Mouse (Mus musculus) limb, embryonic 14.5 days (tissue): Measurements from ENCODE around the gene H2afz. TPM values are rescaled to one million over a fixed set of nuclear protein-coding genes. Genes with fewer than 3 reads are reported as not detected.

Source experiments
- ATAC-seq: fragments of 200-750 bp; cut with Nextera tagmentation; 2 replicates; pipeline ENCODE4 v1.8.0; 2017; ENCODE audit warnings: low read depth, moderate number of reproducible peaks, moderate TSS enrichment; ENCODE audit not compliant: low FRiP score
- DNase-seq: peaks from one replicate; pipeline ENCODE4 v3.0.0-alpha.2; 2015; ENCODE audit warnings: low spot score
- H3K27ac ChIP-seq: fragments of 300-500 bp; sonication (generic); replicated peaks from 2 replicates; pipeline ENCODE4 v1.5.1; 2014; ENCODE audit warnings: low read depth, mild to moderate bottlenecking, low read length, moderate library complexity, mixed read lengths
- H3K27me3 ChIP-seq: fragments of 300-500 bp; sonication (generic); 2 replicates; pipeline ENCODE4 v1.6.1; 2014; ENCODE audit warnings: low read length, mixed read lengths; ENCODE audit not compliant: control insufficient read depth, insufficient read depth
- H3K36me3 ChIP-seq: fragments of 300-500 bp; sonication (generic); 2 replicates; pipeline ENCODE4 v1.6.1; 2014; ENCODE audit warnings: mild to moderate bottlenecking, low read length, moderate library complexity, mixed read lengths; ENCODE audit not compliant: control insufficient read depth, insufficient read depth
- H3K4me1 ChIP-seq: fragments of 300-500 bp; sonication (generic); 2 replicates; pipeline ENCODE4 v1.6.1; 2014; ENCODE audit warnings: antibody characterized with exemption, low read length, mixed read lengths; ENCODE audit not compliant: control insufficient read depth, insufficient read depth
- H3K4me2 ChIP-seq: fragments of 300-500 bp; sonication (generic); replicated peaks from 2 replicates; pipeline ENCODE4 v1.6.1; 2014; ENCODE audit warnings: low read depth, mild to moderate bottlenecking, low read length, moderate library complexity; ENCODE audit not compliant: severe bottlenecking
- H3K4me3 ChIP-seq: fragments of 300-500 bp; sonication (generic); replicated peaks from 2 replicates; pipeline ENCODE4 v1.5.1; 2014; ENCODE audit warnings: low read length
- H3K9ac ChIP-seq: fragments of 300-500 bp; sonication (generic); 2 replicates; pipeline ENCODE4 v1.6.1; 2014; ENCODE audit warnings: mild to moderate bottlenecking, low read depth, low read length, moderate library complexity; ENCODE audit not compliant: severe bottlenecking
- H3K9me3 ChIP-seq: fragments of 300-500 bp; sonication (generic); 2 replicates; pipeline ENCODE4 v1.6.1; 2016; ENCODE audit warnings: low read length; ENCODE audit not compliant: control insufficient read depth
- POLR2A ChIP-seq: fragments of 200-500 bp; IDR thresholded peaks from 2 replicates; pipeline ENCODE4 v1.8.0; 2012; ENCODE audit warnings: inconsistent platforms, mild to moderate bottlenecking, moderate library complexity, borderline replicate concordance; ENCODE audit not compliant: insufficient read depth, insufficient read length; ENCODE audit errors: extremely low read depth
- WGBS: fragments of 180-500 bp; shearing (Covaris S2); extraction: QIAGEN DNeasy Blood & Tissue Kit; methylation state at CpG from one replicate; pipeline ENCODE4 v1.1.7; 2014; 5-methylcytosine and 5-hydroxymethylcytosine counted together
- polyA plus RNA-seq, 2 experiments: library from polyadenylated mRNA; depleted of rRNA in 1 of 2; stranded (reverse) in 1 of 2; unstranded in 1 of 2; fragments of >200 nt; fragmentation: Nextera tagmentation in 1 of 2; extraction: Ambion mirVana in 1 of 2; gene quantifications; 2 replicates each; pipeline versions ENCODE4 v1.2.1 to v1.2.3; 2012 to 2014

Gene H2afz
- 896 and 1,069 TPM in 2 replicates for polyA plus RNA-seq (2012; rRNA removed)
- polyA plus RNA-seq (2014; fragmentation: Nextera tagmentation; extraction: Ambion mirVana), result 1,399 and 1,426 TPM in 2 replicates

GRCm38 (mm10) chr3:137864124-137864987, at the start of gene H2afz:
TSS of gene H2afz (plus strand) at chr3:137864487.
- H3K36me3 ChIP-seq, result peaks cover 8% of the 10 kb centered on the region
- peak; percentile 96 for TF ChIP-seq POLR2A
- peak within 1 kb of the TSS; percentile 77 for H3K4me3 ChIP-seq
- no peaks in the 10 kb centered on the region for H3K27me3 ChIP-seq
- H3K27ac ChIP-seq, result peak within 1 kb of the TSS; percentile 96
- peak within 1 kb of the TSS; percentile 61 for H3K4me2 ChIP-seq
- WGBS, result 0% methylated on average over 18 of the region's 115 CpGs
- H3K9ac ChIP-seq, result peak within 1 kb of the TSS; percentile 92
- peaks cover 12% of the 10 kb centered on the region for H3K4me1 ChIP-seq
- no peaks in the 10 kb centered on the region for H3K9me3 ChIP-seq
- ATAC-seq, result peak; percentile 94
- DNase-seq, result peak; percentile 97

GRCm38 (mm10) chr3:137818713-137819112, 45.6 kb upstream of the H2afz start:
- TF ChIP-seq POLR2A, result no peak
- WGBS, result 27% methylated on average over 4 of the region's 4 CpGs

GRCm38 (mm10) chr3:137820688-137821467, 43.4 kb upstream of the H2afz start:
- no peaks in the 10 kb centered on the region for H3K27me3 ChIP-seq
- H3K4me2 ChIP-seq, result no peak overlapping the region
- no peak for DNase-seq
- no peak overlapping the region for H3K9ac ChIP-seq
- 74% methylated on average over 6 of the region's 6 CpGs for WGBS
- H3K36me3 ChIP-seq, result no peaks in the 10 kb centered on the region
- no peak for TF ChIP-seq POLR2A
- no peak overlapping the region for H3K4me3 ChIP-seq
- H3K9me3 ChIP-seq, result no peaks in the 10 kb centered on the region
- ATAC-seq, result no peak
- no peaks in the 10 kb centered on the region for H3K4me1 ChIP-seq
- H3K27ac ChIP-seq, result no peak overlapping the region

More at GRCm38 (mm10) chr3:137818713-137819112, 45.6 kb upstream of the H2afz start:
- Histone ChIP-seq H3K4me2 (no peak overlapping the region), H3K36me3 (no peaks in the 10 kb centered on the region), H3K9me3 (no peaks in the 10 kb centered on the region), H3K9ac (no peak overlapping the region), H3K27me3 (no peaks in the 10 kb centered on the region), H3K4me1 (no peaks in the 10 kb centered on the region), H3K4me3 (no peak overlapping the region), H3K27ac (no peak overlapping the region)
- DNase-seq (no peak), ATAC-seq (no peak)

- no peak for ATAC-seq
- H3K9ac ChIP-seq, result no peak overlapping the region
Observed at GRCm38 (mm10) chr3:137823317-137823716, 41.0 kb upstream of the H2afz start.

GRCm38 (mm10) chr3:137827678-137828077, 36.6 kb upstream of the H2afz start:
- Histone ChIP-seq H3K36me3 (no peaks in the 10 kb centered on the region), H3K9ac (no peak overlapping the region), H3K4me3 (no peak overlapping the region), H3K27me3 (no peaks in the 10 kb centered on the region), H3K27ac (no peak overlapping the region), H3K4me2 (0 out of 2 replicates have a peak overlapping the region, but pooled peaks have one; percentile 3), H3K4me1 (no peaks in the 10 kb centered on the region), H3K9me3 (no peaks in the 10 kb centered on the region)
- DNase-seq (no peak), ATAC-seq (no peak)
- TF ChIP-seq POLR2A, result no peak
- 17% methylated on average over 11 of the region's 11 CpGs for WGBS

More at GRCm38 (mm10) chr3:137823317-137823716, 41.0 kb upstream of the H2afz start:
- no peaks in the 10 kb centered on the region for H3K9me3 ChIP-seq
- no peak overlapping the region for H3K4me2 ChIP-seq
- no peak for DNase-seq
- no peak for TF ChIP-seq POLR2A
- H3K27me3 ChIP-seq, result no peaks in the 10 kb centered on the region
- 89% methylated on average over 3 of the region's 3 CpGs for WGBS
- no peaks in the 10 kb centered on the region for H3K36me3 ChIP-seq
- no peak overlapping the region for H3K27ac ChIP-seq
- H3K4me3 ChIP-seq, result no peak overlapping the region
- H3K4me1 ChIP-seq, result no peaks in the 10 kb centered on the region
